Mouse (Mus musculus) midbrain, postnatal 0 days (tissue): ENCODE results near the gene Mavs. TPM values are rescaled to one million over a fixed set of nuclear protein-coding genes. Genes with fewer than 3 reads are reported as not detected.
A peak's percentile ranks its signal among the peaks of the same experiment; 100 is the strongest.

Experiments used
- ATAC-seq: fragments of 200-750 bp; cut with Nextera tagmentation; 2 replicates; pipeline ENCODE4 v1.8.0; 2017; ENCODE audit warnings: moderate number of reproducible peaks, mild to moderate bottlenecking, moderate TSS enrichment, moderate library complexity; ENCODE audit not compliant: low FRiP score
- DNase-seq: peaks from one replicate; pipeline ENCODE4 v3.0.0-alpha.2; 2015; ENCODE audit warnings: low spot score
- H3K27ac ChIP-seq: fragments of 300-500 bp; sonication (generic); 2 replicates; pipeline ENCODE4 v1.5.1; 2014; ENCODE audit warnings: low read depth, mild to moderate bottlenecking, low read length, mixed read lengths
- H3K27me3 ChIP-seq: fragments of 300-500 bp; sonication (generic); 2 replicates; pipeline ENCODE4 v1.6.1; 2014; ENCODE audit warnings: low read length, control low read depth, mixed read lengths; ENCODE audit not compliant: insufficient read depth
- H3K36me3 ChIP-seq: fragments of 300-500 bp; sonication (generic); 2 replicates; pipeline ENCODE4 v1.6.1; 2014; ENCODE audit warnings: low read length, control low read depth, mixed read lengths; ENCODE audit not compliant: insufficient read depth
- H3K4me1 ChIP-seq: fragments of 300-500 bp; sonication (generic); 2 replicates; pipeline ENCODE4 v1.6.1; 2014; ENCODE audit warnings: mild to moderate bottlenecking, control low read depth, antibody characterized with exemption, low read length, mixed read lengths; ENCODE audit not compliant: insufficient read depth
- H3K4me2 ChIP-seq: fragments of 300-500 bp; sonication (generic); 2 replicates; pipeline ENCODE4 v1.6.1; 2014; ENCODE audit warnings: low read depth, mild to moderate bottlenecking, low read length, mixed read lengths; ENCODE audit not compliant: poor library complexity, severe bottlenecking
- H3K4me3 ChIP-seq: fragments of 300-500 bp; sonication (generic); 2 replicates; pipeline ENCODE4 v1.5.1; 2014; ENCODE audit warnings: low read depth, mild to moderate bottlenecking, low read length, moderate library complexity
- H3K9ac ChIP-seq: fragments of 300-500 bp; sonication (generic); replicated peaks from 2 replicates; pipeline ENCODE4 v1.6.1; 2014; ENCODE audit warnings: mild to moderate bottlenecking, low read length, moderate library complexity, mixed read lengths; ENCODE audit not compliant: poor library complexity, severe bottlenecking
- H3K9me3 ChIP-seq: fragments of 300-500 bp; sonication (generic); 2 replicates; pipeline ENCODE4 v1.6.1; 2016; ENCODE audit warnings: low read length, control low read depth
- CTCF ChIP-seq: IDR thresholded peaks from 2 replicates; pipeline ENCODE4 v1.5.1; 2016; ENCODE audit warnings: antibody characterized with exemption, mild to moderate bottlenecking
- WGBS: fragments of 180-500 bp; shearing (Covaris S2); extraction: QIAGEN DNeasy Blood & Tissue Kit; methylation state at CpG from one replicate; pipeline ENCODE4 v1.1.7; 2014; 5-methylcytosine and 5-hydroxymethylcytosine counted together
- polyA plus RNA-seq: library from polyadenylated mRNA; unstranded; fragments of >200 nt; fragmentation: Nextera tagmentation; extraction: Ambion mirVana; gene quantifications from 2 replicates; pipeline ENCODE4 v1.2.1, GENCODE M21; 2015
- total RNA-seq: library from RNA; depleted of rRNA; stranded (reverse); fragments of >200 nt; gene quantifications from 2 replicates; pipeline ENCODE4 v1.2.3, GENCODE M21; 2014

Mavs gene
- total and polyA plus RNA-seq, 2 experiments from 2014 or later: 4.0 to 10.9 TPM

DNA sequence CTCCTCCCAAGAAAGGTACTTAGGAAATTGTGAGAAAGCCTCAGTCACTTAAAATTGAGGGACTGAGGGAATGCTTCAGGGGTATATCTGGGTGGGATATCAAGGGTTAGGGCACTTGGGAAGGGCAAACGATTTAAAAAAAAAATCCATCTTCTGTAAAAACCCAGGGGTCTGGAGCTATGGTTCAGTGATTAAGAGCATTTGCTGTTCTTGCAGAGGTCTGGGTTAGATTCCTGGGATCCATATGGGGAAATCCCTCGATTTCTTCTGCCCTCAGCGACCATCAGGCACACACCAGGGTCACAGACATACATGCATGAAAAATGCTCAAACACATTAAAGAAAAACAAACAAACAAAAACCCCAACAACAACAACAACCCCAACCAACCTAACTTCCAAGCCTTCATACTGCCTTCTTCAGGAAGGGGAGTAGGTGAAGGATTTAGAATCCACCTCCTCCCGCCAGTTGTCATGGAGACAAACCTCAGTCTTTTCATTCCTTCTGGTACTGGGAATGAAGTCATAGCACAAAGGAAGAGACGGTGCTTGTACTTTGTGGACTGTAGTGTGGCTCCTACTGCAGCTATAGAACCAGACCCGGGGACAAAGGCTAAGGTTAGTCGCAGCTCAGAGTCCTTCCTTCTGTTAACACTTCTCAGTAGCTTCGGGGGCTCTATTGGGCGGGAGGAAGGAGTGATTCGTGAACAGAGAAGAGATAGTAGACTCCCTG lies 27.8 kb downstream of the Mavs start:
- no peak for TF ChIP-seq CTCF
- Histone ChIP-seq H3K4me2 (peak overlapping the region; percentile 66), H3K9me3 (no peaks in the 10 kb centered on the region), H3K4me3 (peak overlapping the region; percentile 75), H3K9ac (peak overlapping the region; percentile 44), H3K27ac (peak overlapping the region; percentile 92), H3K4me1 (peaks cover 4% of the 10 kb centered on the region), H3K27me3 (no peaks in the 10 kb centered on the region), H3K36me3 (no peaks in the 10 kb centered on the region)
- WGBS: 0% methylated on average over 10 of the region's 10 CpGs
- ATAC-seq (peak; percentile 83), DNase-seq (no peak)

DNA sequence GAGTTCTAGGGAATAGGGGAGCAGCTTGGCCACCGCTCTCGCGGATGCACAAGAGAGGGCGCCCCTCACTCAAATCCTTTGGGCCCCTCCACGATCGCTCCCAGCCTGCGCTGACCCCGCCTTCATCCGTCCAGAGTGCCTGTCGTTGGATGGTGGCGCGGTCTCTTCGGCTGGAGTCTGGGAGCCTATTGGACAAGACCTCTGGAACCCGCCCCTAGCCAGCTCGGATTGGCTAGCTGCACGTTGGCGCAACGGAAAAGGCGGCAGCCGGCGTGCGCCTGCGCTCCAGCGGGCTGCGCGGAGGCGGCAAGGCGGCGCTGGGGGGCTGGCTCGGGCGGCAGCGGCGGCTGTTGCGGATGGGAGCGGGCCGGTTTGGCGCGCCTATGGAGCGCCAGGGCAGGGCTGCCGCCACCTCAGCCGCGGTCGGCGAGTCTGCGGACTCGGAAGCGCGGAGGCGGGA lies 28.4 kb downstream of the Mavs start, which contains the start of gene Pank2:
Gene Pank2 (plus strand): TSS at position 283 of the 460 bp plus-strand sequence.
- peak; percentile 61 for TF ChIP-seq CTCF
- H3K27ac ChIP-seq: peak within 1 kb of the TSS; percentile 98
- no peaks in the 10 kb centered on the region for H3K9me3 ChIP-seq
- under 1% methylated on average over 37 of the region's 49 CpGs for WGBS
- ATAC-seq (peak; percentile 100), DNase-seq (peak; percentile 99)
- H3K4me3 ChIP-seq: peak within 1 kb of the TSS; percentile 75
- H3K9ac ChIP-seq: peak within 1 kb of the TSS; percentile 79
- no peaks in the 10 kb centered on the region for H3K36me3 ChIP-seq
- no peaks in the 10 kb centered on the region for H3K27me3 ChIP-seq
- peaks cover 4% of the 10 kb centered on the region for H3K4me1 ChIP-seq
- H3K4me2 ChIP-seq: peak within 1 kb of the TSS; percentile 79

DNA sequence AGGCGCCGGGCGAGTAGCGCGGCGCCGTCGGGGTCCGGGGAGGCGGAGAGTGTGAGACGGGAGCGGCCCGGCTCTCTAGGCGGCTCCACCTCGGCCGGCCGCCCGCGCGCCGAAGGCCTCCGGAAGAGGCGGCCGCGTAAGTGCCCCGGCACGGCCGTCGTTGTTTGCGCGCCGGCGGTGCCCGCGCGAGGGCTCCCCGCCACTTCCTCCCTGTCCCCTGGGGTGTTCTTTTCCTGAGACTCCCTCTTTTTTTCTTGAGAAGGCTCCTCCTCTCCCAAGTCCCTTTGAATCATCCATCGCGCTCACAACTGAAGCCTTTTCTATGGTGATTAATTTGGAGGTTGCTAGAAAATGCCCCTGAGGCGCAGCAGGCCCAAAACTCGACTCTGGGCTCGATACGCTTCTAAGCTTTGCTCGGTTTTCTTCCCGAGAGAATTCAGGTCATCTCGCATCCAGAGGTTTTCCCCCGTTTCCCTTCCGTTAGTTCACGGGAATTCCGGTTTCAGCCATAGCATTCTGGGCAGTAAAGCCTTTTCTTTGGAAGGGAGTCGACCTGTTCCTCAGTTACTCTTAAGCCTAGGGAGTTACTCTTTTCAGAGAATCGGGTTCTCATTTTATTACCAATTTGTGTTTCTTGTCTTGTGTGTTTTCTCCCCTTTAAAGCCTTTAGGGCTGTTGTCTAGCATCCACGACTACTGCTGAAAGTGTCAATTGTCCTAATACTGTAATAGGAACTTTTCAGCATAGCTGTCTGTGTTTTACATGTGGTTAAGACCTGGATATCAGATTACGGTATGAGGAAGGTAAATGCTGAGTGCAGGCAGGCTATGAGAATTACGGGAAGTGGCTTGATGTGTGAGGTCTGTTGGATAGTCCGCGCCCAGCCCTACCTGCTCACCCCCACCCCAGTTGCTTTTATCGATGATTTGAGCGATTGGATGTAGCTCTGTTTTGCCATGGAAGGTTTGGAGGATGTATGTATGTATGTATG lies 29.1 kb downstream of the Mavs start:
- ATAC-seq (peak; percentile 71), DNase-seq (peak; percentile 64)
- Histone ChIP-seq H3K4me2 (peak overlapping the region; percentile 79), H3K4me1 (peaks cover 4% of the 10 kb centered on the region), H3K27me3 (no peaks in the 10 kb centered on the region), H3K9ac (peak overlapping the region; percentile 79), H3K36me3 (no peaks in the 10 kb centered on the region), H3K9me3 (no peaks in the 10 kb centered on the region), H3K4me3 (peak overlapping the region; percentile 75), H3K27ac (peak overlapping the region; percentile 98)
- under 1% methylated on average over 47 of the region's 59 CpGs for WGBS
- TF ChIP-seq CTCF: 0 out of 2 replicates have a peak, but pooled peaks have one; percentile 4

GRCm38 (mm10) chr2:131264027-131264426 lies 30.2 kb downstream of the Mavs start:
- ATAC-seq (no peak), DNase-seq (no peak)
- no peak for TF ChIP-seq CTCF
- Histone ChIP-seq H3K27me3 (no peaks in the 10 kb centered on the region), H3K4me1 (peaks cover 4% of the 10 kb centered on the region), H3K36me3 (no peaks in the 10 kb centered on the region), H3K9ac (no peak overlapping the region), H3K4me2 (peak overlapping the region; percentile 79), H3K4me3 (no peak overlapping the region), H3K27ac (no peak overlapping the region), H3K9me3 (no peaks in the 10 kb centered on the region)
- 76% methylated on average over 6 of the region's 6 CpGs for WGBS

GRCm38 (mm10) chr2:131265056-131265455 lies 31.2 kb downstream of the Mavs start:
- Histone ChIP-seq H3K27ac (no peak overlapping the region), H3K4me1 (peaks cover 4% of the 10 kb centered on the region), H3K4me2 (no peak overlapping the region), H3K27me3 (no peaks in the 10 kb centered on the region), H3K4me3 (no peak overlapping the region), H3K9ac (no peak overlapping the region), H3K9me3 (no peaks in the 10 kb centered on the region), H3K36me3 (no peaks in the 10 kb centered on the region)
- no peak for DNase-seq
- WGBS: 84% methylated on average over 2 of the region's 2 CpGs
- ATAC-seq: no peak
- TF ChIP-seq CTCF: no peak
